Mouse (Mus musculus) Muller cell, postnatal 12 days (primary cell): ENCODE measurements around the gene Got2.
"Not testable (repeated sequence)": the region's sequence is repeated elsewhere in the genome, so short reads cannot be mapped to it uniquely, and the experiment has no call there.

ENCODE experiments used
- DNase-seq: peaks from one replicate; pipeline ENCODE4 v3.0.0-alpha.2; 2015; ENCODE audit errors: inconsistent ontology term

Got2 gene

GRCm38 (mm10) chr8:95871690-95872089 lies 16.7 kb downstream of the Got2 start:
- DNase-seq = no peak

GRCm38 (mm10) chr8:95864851-95865250 lies 23.5 kb downstream of the Got2 start:
- not testable (repeated sequence) for DNase-seq

- not testable (repeated sequence) for DNase-seq
Observed at GRCm38 (mm10) chr8:95863761-95864440, 24.4 kb downstream of the Got2 start.

- DNase-seq = no peak
Observed at GRCm38 (mm10) chr8:95854174-95854573, 34.2 kb downstream of the Got2 start.

- peak; percentile 77 for DNase-seq
Observed at GRCm38 (mm10) chr8:95853102-95853843, 35.1 kb downstream of the Got2 start, which contains the start of gene Slc38a7. Gene Slc38a7, minus strand, starts transcription at chr8:95853539.

- peak; percentile 70 for DNase-seq
Observed at GRCm38 (mm10) chr8:95852290-95852689, 36.1 kb downstream of the Got2 start.

- DNase-seq = no peak
Observed at GRCm38 (mm10) chr8:95850326-95850725, 38.0 kb downstream of the Got2 start.

- no peak for DNase-seq
Observed at GRCm38 (mm10) chr8:95848734-95849464, 39.4 kb downstream of the Got2 start.

GRCm38 (mm10) chr8:95848061-95848551 lies 40.2 kb downstream of the Got2 start:
- DNase-seq = no peak

GRCm38 (mm10) chr8:95845026-95845425 lies 43.3 kb downstream of the Got2 start:
- no peak for DNase-seq

GRCm38 (mm10) chr8:95843968-95844367 lies 44.4 kb downstream of the Got2 start:
- no peak for DNase-seq

GRCm38 (mm10) chr8:95841436-95841835 lies 46.9 kb downstream of the Got2 start:
- no peak for DNase-seq

- DNase-seq = no peak
Observed at GRCm38 (mm10) chr8:95839289-95839688, 49.1 kb downstream of the Got2 start.

GRCm38 (mm10) chr8:95837266-95837665 lies 51.1 kb downstream of the Got2 start:
- DNase-seq = no peak

- DNase-seq = no peak
Observed at GRCm38 (mm10) chr8:95835891-95836290, 52.5 kb downstream of the Got2 start.

GRCm38 (mm10) chr8:95833435-95833984 lies 54.8 kb downstream of the Got2 start:
- peak; percentile 41 for DNase-seq

- peak; percentile 72 for DNase-seq
Observed at GRCm38 (mm10) chr8:95832603-95833434, 55.5 kb downstream of the Got2 start.

GRCm38 (mm10) chr8:95830144-95830543 lies 58.2 kb downstream of the Got2 start:
- DNase-seq = no peak

- DNase-seq = not testable (repeated sequence)
Observed at GRCm38 (mm10) chr8:95825162-95825561, 63.2 kb downstream of the Got2 start, which contains the start of gene Sap18b. Gene Sap18b, plus strand, starts transcription at chr8:95825346.

- DNase-seq = no peak
Observed at GRCm38 (mm10) chr8:95822699-95823098, 65.6 kb downstream of the Got2 start.

- DNase-seq = no peak
Observed at GRCm38 (mm10) chr8:95822096-95822495, 66.3 kb downstream of the Got2 start.
